Mouse (Mus musculus) spleen, adult 18-20 months (tissue): ENCODE data around the gene Celf6.

Experiments
- DNase-seq, 2 experiments: peaks; one replicate each; pipeline ENCODE4 v3.0.0; 2022; ENCODE audit warnings: mixed read lengths in 2 of 2

Gene Celf6

GRCm38 (mm10) chr9:59588710-59589671, 11.3 kb downstream of the Celf6 start:
- no peak for DNase-seq

GRCm38 (mm10) chr9:59589703-59590439, 12.2 kb downstream of the Celf6 start:
- DNase-seq: no peak

DNA sequence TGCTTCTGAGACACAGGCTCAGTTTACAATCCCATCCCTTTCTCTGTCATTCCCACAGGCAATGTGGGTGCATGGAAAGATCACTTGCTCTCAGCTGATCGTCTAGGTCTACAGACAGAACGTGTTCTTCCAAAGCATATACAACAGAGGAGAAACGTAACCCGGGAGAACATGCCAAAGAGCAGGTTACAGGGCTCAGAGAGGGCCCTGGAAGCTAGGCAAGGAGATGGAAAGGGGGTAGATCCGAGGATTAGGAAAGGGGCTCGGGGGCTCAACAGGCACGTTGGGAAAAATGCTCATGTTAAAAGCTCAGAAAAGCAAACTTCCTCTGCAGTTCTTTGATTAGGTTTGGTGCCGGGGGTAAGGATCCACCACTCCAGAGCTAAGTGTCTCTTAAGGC, 23.9 kb downstream of the Celf6 start:
- DNase-seq: no peak

DNA sequence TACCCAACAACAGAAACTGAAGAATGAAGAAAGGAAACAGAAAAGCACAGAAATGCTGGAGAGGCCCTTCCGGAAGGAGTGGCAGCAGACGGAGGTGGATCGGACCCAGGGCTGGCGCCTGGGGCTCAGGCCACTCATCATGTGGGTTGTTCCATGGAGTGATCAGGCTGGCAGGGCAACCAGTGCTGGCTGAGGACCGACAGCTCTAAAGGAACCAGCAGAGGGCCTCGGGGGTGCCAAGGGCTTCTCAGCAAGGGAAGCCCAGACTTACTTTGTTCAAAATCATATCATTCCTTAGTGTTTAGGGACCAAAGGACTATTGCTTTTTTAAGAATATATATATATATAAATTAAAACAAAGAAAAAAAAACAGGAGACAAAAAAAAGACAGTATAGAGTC, 28.2 kb downstream of the Celf6 start:
- no peak for DNase-seq

GRCm38 (mm10) chr9:59610950-59611349, 33.2 kb downstream of the Celf6 start:
- DNase-seq: no peak

DNA sequence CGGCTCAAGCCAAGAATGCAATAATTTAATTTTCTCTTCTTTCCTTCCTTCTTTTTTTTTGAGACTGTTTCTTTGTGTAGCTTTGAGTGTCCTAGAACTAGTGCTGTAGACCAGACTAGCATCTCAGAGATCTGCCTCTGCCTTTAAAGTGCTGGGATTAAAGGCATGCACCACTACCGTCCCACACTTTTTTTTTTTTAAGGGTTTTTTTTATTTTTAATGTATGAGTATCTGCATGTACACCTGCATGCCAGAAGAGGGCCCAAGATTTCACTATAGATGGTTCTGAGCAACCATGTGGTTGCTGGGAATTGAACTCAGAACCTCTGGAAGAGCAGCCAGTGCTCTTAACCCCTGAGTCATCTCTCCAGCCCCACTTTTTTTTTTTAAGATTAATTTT, 38.1 kb downstream of the Celf6 start:
- DNase-seq: no peak

DNA sequence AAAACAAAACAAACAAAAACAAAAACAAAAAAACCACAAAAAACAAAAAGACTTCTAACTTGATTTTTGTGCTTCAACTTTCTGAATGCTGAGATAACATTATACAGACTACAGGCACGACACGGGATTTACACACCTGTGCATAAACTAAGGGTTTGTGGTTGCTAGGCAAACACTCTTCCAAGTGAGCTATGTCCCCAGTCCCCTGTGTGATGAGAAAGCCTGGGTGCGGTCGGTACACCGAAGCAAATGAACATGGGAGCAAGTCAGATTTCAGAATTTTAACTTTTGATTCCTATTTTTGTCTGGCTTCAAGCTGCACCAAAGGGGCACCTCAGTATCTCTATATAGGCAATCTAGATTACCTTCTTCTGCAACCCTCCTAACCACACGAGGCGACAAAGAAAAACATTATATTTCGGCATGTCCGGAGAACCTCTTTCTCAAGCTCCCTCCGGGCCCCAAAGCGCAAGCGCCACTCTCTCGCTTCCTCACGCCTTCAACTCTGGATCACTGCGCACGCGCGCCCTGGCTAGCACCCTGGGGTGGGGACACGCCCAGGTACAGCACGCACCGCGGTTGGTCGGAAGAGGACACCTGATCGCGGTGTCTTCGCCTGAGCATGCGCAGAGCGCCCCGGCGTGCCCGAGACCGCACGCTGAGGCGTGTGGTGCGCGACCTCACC, 39.0 kb downstream of the Celf6 start, which contains the start of gene Parp6:
Parp6 (plus strand) TSS at position 663 of the 685 bp plus-strand sequence.
- DNase-seq: peak; percentile 99 to 100

- DNase-seq: no peak
These were observed 39.7 kb downstream of the Celf6 start for GRCm38 (mm10) chr9:59617307-59617973.

DNA sequence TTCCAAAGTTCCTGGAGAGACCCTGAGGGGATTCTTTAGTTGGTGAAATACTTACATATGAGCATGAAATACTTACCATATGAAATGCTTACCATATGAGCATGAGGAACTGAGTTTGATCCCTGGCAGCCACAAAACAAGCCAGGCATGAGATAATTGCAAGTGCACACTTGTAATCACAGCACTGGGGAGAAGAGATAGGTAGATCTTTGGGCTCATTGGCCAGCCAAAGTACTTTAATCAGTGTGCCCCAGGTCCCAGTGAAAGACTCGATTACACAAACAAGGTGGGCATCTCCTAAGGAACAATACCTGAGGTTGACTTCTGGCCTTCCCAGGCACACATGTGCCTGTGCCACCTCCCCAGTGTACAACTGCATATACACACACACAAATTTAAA, 60.7 kb downstream of the Celf6 start:
- no peak for DNase-seq

- no peak for DNase-seq
These were observed 62.2 kb downstream of the Celf6 start for GRCm38 (mm10) chr9:59639936-59640335.

DNA sequence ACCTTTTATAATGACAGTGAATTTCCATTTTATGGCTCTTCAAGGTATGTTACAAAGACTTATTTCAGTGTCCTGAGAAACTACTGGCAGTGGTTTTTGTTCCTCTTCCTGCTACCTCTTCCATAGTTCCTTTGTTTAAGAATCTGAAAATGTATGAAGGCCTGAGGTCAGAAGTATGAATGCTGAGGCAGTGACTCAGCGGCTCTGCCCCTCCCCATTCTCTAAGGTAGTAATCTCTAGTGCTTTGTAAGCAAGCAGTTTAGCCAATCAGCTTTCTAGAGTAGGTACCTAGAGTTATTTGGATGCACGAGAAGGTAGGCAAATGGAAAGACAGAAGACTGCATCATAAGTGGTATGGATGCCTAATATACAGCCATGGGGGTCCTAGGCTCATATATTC, 63.6 kb downstream of the Celf6 start:
- no peak for DNase-seq

DNA sequence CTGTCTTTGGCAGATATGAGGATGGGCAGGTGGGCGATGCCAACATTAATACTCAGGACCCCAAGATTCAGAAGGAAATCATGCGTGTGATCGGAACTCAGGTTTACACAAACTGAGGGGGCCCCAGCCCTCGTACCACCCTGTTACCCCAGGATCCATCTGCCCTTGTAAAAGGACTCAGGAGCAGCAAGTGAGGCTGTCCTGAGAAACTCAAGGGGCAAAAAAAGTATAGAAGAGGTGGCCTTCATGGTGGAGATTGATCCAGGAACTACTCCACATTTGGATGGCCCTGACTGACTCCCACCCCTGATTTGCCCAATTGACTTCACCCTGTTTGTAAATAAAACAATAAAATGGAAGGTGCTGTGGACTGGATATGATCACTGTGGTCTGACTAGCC, 72.2 kb downstream of the Celf6 start:
- DNase-seq: no peak

DNA sequence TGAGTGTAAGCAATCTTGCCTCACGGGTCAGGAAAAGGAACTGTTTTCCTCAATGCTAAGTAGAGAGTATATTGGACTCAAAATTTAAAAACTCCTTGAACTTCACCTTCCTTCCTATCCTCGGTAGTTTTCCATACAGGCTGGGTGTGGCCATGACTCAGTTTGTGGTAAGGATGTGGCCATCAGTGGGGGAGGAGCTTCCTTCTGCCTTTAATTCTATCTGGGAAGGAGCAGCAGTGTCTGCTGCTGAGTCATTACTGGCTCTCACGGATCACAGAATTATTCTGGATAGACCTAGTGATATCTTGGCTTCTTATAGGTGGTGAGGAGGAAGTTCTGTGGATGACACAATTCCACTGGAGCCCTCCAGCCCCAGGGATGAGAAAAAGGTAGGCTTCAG, 75.7 kb downstream of the Celf6 start:
- no peak for DNase-seq

GRCm38 (mm10) chr9:59654450-59654983, 76.8 kb downstream of the Celf6 start:
- DNase-seq: no peak

- peak; percentile 94 to 95 for DNase-seq
These were observed 78.4 kb downstream of the Celf6 start, which contains the start of gene Pkm for GRCm38 (mm10) chr9:59655958-59656634. Pkm (plus strand) TSS chr9:59656368.
